Mouse (Mus musculus): ENCODE measurements at regions not wholly inside any gene's neighbourhood (a gene's known extent, or its start where the extent isn't known, plus 50 kb on each side); places are given as distances from the start of the nearest gene placed in this dataset.

DNA sequence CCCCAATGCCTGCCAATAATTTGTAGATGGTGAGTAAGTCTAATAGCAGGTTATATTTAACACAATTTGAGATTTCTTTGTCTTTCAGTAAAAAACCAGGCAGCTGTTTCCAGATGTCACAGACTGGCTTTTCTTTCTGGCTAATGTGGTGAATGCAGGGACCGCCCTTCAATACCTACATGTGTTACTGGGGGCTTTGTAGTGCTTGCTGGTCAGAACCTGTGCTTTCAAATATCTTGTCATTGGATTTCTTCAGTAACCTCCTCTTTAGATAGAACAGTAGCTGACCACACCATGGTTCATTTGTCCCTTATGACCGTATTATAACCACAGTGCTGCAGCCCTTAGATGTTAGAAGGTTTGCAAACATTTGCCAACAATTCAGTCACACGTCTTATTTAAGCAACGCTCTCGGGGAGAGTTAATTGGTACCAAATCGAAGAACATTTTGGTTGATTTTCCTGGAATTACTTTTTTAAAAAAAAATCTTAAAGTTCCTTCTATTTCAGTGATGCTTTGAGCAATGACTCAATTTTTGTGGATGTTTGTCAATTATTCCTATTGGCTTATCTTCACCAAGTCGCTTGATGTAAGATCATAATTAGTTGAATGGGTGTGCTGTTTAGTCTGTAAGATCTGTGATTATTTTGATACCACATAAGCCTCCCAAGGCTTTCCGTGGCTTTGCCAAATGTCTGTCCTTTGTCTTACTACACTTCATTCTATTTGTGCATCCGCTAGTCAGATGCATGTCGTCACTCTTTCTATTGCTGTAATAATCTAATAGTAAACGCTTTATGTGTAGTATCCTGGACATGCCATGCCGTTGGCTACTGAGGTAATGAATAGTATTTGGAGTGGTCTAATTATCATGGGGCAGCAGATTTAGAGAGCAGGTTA, 436.9 kb upstream of the Meis1 start:
- in situ Hi-C loops (cut with MboI; ENCODE audit: unreplicated experiment in 2 of 2): no loop called here

- in situ Hi-C loops (cut with MboI; ENCODE audit: unreplicated experiment in 2 of 2): no loop called here
Observed at GRCm38 (mm10) chr11:19456577-19456976, 437.8 kb upstream of the Meis1 start.

DNA sequence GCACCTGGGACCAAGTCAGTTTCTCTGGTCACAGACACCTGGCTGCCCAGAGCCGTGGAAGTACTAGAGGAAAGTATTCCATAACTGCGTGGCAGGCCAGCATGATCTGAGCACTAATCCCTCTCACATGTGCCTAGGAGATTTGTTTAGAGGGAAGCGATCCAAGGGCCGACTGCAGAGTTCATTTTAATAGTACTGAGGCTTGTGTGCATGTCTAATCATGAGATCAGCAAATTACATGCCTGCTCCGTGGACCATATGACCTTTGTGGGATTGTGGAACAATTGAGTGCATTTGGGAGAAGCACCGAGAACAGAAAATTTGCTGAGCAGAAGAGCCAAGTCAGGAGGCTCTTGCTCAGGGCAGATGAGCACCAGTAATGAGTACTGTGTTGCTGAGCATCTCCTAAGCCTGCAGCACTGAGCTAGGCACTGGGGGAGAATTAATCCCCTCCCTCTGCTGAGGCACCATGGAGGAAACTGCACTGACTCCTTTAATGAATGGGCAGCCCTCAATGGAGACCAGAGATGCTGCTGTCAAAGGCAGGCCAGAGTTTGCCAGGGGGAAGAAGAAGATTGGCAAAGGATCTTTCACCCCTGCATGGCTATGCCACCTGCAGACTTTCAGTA, 445.1 kb upstream of the Meis1 start:
- in situ Hi-C loops (cut with MboI; ENCODE audit: unreplicated experiment in 2 of 2): no loop called here

DNA sequence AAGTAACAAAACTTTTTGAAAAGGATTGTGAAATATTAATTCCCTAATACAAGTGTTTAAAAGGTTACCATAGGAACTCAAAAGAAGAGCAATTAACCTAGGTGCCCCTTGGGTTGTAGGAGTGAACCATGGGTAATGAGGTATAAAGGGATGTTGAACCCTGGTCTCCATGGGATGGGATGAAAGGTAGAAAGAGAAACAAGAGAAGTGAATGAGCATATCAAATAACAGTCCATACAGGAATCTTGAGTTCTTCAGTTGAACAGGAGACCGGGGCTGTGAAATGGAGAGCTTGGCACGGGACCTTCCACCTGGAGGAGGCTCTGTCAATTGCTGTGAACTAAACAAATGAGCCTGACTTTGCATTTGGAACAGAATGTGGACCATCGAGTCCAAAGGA, 449.6 kb upstream of the Meis1 start:
- in situ Hi-C loops (cut with MboI; ENCODE audit: unreplicated experiment in 2 of 2): no loop called here

DNA sequence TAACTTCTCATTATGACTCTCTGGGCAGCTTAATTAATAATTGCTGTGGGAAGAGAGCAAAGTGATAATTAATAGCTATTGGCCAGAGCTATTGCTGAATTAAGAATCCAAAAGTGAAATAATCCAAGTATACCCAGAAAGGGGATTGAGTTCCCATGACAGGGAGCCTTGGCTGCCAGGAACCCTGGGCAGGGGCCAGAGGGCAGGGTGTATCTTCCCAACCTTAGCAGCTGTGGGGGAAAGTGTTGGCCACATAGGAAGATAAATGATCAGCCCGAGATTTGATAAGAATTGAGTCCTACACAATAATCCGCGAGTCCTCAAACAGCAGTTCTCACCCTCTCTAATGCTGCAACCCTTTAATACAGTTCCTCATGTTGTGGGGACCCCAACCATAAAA, 450.0 kb upstream of the Meis1 start:
- in situ Hi-C loops (cut with MboI; ENCODE audit: unreplicated experiment in 2 of 2): no loop called here

GRCm38 (mm10) chr11:19470648-19471341, 452.0 kb upstream of the Meis1 start:
- in situ Hi-C loops (cut with MboI; ENCODE audit: unreplicated experiment in 2 of 2): no loop called here

DNA sequence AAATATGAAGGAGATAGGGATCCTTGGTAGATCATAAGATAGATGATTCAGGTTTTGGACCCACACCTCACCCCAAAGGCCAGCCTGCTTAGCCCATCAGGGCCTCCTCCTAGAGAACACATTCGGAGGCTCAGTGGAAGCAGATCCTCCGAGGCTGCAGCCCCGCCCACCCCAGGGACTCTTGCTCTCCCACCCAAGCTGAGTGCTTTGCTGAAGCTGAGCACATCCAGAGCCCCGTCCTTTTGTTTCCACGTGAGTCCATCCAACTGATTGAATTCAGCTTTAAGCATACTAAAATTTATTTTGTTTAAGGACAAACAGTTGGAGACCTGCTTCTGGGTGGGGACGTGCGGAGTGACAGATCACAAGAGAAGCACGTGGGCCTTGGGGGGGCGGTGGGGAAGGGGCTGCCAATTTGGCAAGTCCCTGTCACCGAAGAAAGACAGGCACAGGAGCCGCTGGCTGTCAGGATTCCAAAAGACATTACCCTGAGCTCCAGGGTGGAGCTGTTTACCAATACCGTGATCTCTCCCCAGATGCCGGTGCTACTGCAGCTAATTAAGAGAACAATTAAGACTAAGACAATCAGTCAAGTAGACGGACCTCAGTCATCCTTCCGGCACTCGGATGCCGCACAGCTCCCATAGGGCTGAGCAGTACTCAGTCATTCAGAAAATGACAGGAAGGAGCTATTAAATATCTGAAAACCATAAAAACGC, 448.9 kb upstream of the Spred2 start:
- in situ Hi-C loops (cut with MboI; ENCODE audit: unreplicated experiment in 2 of 2): no loop called here

DNA sequence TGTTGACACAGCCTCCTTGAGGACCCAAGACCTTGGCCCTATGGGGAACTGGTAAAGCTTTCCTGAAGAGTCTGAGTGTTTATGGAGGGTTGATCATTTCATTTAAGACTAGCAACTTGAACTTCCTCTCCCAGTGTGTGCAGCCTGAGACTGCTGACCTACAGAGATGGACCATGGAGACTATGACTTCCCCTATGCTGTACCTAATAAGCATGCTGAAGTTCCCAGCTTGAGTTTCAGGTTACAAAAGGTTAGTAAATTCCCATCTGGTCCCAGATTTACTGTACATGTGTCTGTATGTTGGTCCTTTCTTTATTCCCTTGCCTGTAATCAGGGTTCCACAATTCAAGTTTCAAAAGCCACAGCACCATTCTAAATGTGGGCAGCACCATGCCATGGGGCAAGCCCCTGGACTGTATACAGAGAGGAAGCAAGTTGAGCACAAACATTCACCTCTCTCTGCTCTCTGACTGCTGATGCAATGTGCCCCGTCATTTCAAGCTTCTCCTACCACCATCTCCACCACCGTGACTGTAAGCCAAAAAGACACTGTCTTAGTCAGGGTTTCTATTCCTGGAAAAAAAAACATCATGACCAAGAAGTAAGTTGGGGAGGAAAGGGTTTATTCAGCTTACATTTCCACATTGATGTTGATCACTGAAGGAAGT, 431.0 kb upstream of the Spred2 start:
- in situ Hi-C loops (cut with MboI; ENCODE audit: unreplicated experiment in 2 of 2): no loop called here

DNA sequence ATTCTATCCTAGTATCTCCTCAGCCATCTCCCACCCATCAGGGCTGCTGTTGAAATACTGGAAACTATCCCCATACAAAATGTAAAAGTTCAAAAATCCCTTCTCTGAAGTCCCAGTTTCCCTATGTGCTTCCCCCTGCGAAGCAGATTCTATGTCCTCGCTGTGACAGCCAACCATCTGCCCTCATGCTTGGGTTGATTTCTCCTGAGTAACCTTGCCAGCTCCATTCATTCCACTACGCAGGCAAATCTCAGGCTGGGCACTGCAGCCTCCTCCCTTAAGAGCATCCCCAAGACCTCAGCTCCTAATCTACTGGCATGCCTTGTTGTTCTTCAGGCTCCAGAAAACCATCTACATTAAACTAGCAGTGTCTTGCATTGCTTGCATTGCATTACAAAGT, 402.5 kb upstream of the Spred2 start:
- in situ Hi-C loops (cut with MboI; ENCODE audit: unreplicated experiment in 2 of 2): no loop called here

DNA sequence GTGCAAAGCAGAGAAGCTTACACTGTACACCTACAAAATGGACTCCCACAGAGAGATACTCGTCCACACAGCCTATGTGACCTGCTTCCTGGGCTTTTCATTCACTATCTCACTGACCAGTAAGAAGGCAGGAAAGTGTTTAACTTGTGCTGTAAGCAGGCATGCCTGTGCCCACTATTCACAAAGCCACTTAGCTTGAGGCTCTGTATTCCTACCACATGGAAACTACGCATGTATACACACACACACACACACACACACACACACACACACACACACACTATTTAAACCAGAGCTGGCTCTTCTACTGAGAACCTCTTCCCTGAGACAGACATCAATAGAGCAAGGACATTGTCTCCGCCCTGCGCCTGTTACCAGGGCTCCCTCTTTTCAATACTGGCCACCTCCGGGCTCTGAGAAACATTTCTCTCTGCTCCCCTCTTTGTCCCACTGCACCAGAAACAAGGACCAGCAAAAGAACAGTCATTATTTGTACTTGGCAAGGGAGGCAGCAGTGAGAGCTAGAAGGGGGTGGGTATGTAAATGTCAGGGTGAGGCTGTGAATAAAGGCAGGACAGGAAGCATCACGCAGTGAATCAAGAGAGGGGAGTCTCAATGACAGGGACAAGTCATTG, 400.2 kb upstream of the Spred2 start:
- in situ Hi-C loops (cut with MboI; ENCODE audit: unreplicated experiment in 2 of 2): no loop called here

DNA sequence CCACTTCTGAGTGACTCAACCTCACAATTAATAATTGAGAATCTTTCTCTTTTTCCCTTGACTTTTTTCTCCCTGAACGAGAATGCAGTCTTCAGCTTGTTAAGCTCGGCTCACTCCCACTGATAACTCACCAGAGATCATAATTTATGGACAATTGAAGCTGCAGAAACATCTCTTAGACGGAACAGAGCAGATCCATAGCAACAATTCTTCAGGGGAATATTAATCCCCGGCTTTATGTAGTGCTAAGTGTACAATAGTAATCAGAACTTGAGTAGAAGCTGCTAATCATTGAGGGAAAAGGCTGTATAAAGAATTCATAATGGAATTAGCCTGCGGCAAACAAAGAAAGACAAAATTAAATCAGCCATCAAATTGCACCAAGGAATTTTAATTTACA, 395.0 kb upstream of the Spred2 start:
- in situ Hi-C loops (cut with MboI; ENCODE audit: unreplicated experiment in 2 of 2): no loop called here

DNA sequence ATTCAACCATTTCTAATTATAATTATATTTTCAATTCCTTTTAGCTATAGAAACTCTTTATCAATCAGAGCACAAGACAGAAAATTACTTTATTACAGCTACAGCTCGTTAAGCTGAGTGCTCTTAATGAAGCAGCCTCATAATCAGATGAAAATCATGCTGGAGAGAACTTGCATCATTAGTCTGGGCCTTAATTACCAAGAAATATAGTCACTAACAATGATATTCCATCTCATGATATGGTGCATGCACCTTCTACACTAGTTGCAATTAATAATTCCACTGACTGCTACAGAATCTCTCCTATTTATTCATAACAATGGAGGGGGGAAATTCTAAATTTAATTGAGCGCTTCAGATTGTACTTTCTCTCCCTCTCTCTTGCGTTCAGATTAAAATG, 393.5 kb upstream of the Spred2 start:
- in situ Hi-C loops (cut with MboI; ENCODE audit: unreplicated experiment in 2 of 2): no loop called here

GRCm38 (mm10) chr11:19531255-19532003, 392.7 kb upstream of the Spred2 start:
- in situ Hi-C loops (cut with MboI; ENCODE audit: unreplicated experiment in 2 of 2): no loop called here

DNA sequence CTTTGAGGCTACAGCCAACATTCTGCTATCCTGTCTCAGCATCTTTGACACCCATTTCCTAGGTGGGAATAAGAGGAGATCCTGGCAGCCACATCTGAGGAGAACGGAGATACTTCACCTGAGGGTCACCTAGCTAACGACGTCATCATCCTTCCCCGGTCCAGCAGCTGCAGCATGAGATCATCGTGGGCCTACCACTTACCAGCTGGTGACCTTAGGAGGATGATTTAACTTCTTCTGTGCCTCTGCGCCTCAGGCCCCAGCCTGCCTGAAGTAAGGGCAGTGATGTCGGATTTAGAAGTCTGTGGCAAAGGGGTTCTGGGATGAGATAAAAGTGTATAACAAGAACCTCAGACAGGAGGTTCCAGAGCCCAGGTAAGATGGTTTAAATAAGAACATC, 391.3 kb upstream of the Spred2 start:
- in situ Hi-C loops (cut with MboI; ENCODE audit: unreplicated experiment in 2 of 2): no loop called here

- in situ Hi-C loops (cut with MboI; ENCODE audit: unreplicated experiment in 2 of 2): no loop called here
Observed at GRCm38 (mm10) chr11:19533701-19534100, 390.5 kb upstream of the Spred2 start.

DNA sequence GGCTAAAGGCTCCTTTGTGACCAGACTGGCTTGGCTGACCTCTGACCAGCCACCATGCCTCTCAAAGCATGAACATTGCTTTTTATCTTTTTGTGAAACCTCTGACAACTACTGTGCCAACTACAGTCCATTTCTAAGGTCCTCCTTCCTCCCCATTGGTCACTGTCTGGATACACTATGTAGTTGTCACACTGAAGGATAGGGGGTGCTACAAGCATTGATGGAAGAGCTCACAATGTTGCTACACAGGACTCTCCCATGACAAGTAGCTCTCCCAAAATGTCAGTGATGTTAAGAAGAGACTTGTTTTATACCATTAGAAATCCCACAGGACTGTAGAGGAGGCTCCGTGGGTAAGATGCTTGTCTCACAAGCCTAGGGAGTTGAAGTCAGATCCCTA, 389.0 kb upstream of the Spred2 start:
- in situ Hi-C loops (cut with MboI; ENCODE audit: unreplicated experiment in 2 of 2): no loop called here

DNA sequence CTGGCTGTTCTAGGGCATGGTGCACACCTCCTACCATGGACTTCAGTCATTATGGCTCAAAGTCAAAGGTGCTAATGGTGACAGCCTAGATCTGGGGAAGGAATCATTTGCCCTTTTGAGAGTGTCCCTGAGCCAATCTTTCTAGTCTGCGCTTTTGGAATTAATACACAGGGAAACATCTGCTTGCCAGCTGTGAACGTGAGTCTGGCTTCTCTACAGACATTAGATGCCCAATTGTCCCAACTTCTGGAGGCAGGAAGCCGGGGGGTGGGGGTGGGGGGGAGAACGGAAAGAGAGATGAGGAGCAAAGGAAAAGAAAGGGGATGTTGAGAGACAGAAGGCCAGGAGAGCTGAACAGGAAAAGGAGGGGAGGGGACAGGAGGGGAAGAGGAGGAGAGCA, 377.9 kb upstream of the Spred2 start:
- in situ Hi-C loops (cut with MboI; ENCODE audit: unreplicated experiment in 2 of 2): no loop called here

DNA sequence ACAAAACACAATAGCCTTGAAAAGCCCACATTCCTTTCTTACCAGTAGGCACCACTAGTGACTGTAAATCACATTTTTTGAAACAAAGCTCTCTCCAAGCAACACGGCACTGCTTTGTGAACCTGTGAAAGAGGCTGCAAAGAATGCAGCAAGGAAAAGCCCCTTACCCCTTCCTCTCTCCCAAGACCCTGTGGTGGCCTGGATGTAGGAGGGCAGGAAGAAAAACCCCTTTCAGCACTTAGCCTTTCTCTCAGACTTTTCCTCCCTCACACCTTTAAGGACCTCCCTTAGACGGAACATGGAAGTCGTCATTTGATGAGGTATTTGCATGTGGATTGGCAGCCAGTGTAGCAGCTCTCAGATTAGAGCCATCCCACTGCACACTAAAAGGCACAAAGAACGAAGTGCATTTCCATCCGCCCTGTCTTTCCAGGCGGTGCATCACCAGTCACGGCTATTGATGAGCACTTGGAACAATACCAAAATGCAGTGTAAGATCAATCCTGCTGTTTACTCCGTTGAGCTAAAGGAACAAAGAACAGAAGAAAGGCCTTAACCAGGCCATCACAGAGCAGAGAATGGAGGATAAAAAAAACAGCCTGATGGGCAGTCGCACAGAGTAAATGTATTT, 369.7 kb upstream of the Spred2 start:
- in situ Hi-C loops (cut with MboI; ENCODE audit: unreplicated experiment in 2 of 2): no loop called here

All from v-Abl transformed pro-B cells (cell line).